In the genomic region with DNA sequence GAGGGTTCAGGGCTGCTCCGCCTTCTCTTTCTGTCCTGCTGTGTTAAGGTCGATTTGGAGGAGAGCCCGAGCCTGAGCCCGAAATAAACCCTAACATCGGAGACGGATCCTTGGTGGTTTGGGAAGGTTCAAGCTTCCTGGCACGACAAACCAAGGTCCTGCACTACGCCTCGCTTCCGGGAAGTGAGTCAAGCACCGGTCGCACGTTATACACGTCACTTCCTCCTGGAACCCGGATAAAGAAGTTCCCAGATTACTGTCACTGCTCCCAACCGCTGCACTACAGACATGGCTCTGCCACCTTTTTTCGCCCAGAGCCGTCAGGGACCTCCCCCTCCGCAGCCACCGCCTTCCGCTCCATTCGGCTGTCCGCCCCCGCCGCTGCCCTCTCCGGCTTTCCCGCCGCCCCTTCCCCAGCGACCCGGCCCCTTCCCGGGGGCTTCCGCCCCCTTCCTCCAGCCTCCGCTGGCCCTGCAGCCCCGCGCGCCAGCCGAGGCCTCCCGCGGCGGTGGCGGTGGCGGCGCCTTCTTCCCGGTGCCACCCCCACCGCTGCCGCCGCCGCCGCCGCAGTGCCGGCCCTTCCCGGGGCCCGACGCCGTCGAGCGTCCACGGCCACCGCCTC, we compare ENCODE assay signal across 8 mouse cellular contexts. TPM values are rescaled to one million over a fixed set of nuclear protein-coding genes. Genes with fewer than 3 reads are reported as not detected.
DNase-seq lines count a peak whose midpoint lies in the region; ATAC-seq lines count a peak whose summit lies in the region.

Gene Pdcd7 (plus strand): TSS at position 251 of the 622 bp plus-strand sequence.

- peak; percentile 98 for ATAC-seq in megakaryocyte progenitor cell, adult 5-6 weeks (replicated peaks; ENCODE audit: poor library complexity)

- DNase-seq in adipocyte (ENCODE audit: low spot score), result peak; percentile 97
- DNase-seq in embryo, embryonic 10 days (ENCODE audit: low spot score), result peak; percentile 100
- DNase-seq in gastrocnemius, postnatal 10 days, result peak; percentile 92
- peak; percentile 97 for DNase-seq in induced T-regulatory cell, adult 2 months (ENCODE audit: low read depth)
- peak; percentile 90 to 97 for DNase-seq in left cerebral cortex, adult 9 months (ENCODE audit: low spot score in 2 of 2)
- DNase-seq in right cerebral cortex, postnatal 14 days, result peak; percentile 94
- DNase-seq in urinary bladder, postnatal 36 days (ENCODE audit: low spot score in 2 of 2), result peak; percentile 95

RNA-seq across cellular contexts. Expression of gene Pdcd7, which starts in this region (rescaled TPM):
- 10 to 100 TPM; 11.2 to 13.9 TPM for total RNA-seq in gastrocnemius, postnatal 10 days (2021)
- 16.8 and 20.1 TPM in 2 replicates for total RNA-seq in megakaryocyte progenitor cell, adult 5-6 weeks (2015)
- 18.2 and 28.5 TPM in 2 replicates for total RNA-seq in megakaryocyte progenitor cell, adult 5-6 weeks (2017)

Comparison
In these comparisons a context has a peak if more than half of its experiments do, and no peak if none do; other contexts are left out.
1. Peak in every context shown above with its lines: DNase-seq and ATAC-seq.